Mouse (Mus musculus): ENCODE results near the gene Kcnc3. TPM values are rescaled to one million over a fixed set of nuclear protein-coding genes. Genes with fewer than 3 reads are reported as not detected.

The Kcnc3 gene
- polyA plus RNA-seq, 1 experiment from 2014 or later, result 0.97 TPM

- Histone ChIP-seq H3K4me2 (peak overlapping the region; percentile 52), H3K9ac (peak overlapping the region; percentile 36), H3K4me3 (ENCODE audit: low read depth, low read length) (peak overlapping the region; percentile 16), H3K9me3 (ENCODE audit: low read depth, low read length) (no peaks in the 10 kb centered on the region), H3K36me3 (ENCODE audit: insufficient read depth) (no peaks in the 10 kb centered on the region), H3K4me1 (ENCODE audit: insufficient read depth) (no peaks in the 10 kb centered on the region), H3K27ac (ENCODE audit: low read depth) (no peak overlapping the region), H3K27me3 (ENCODE audit: insufficient read depth, low read length) (peaks cover 58% of the 10 kb centered on the region)
- ATAC-seq (ENCODE audit: insufficient read depth) (no peak), DNase-seq (no peak)
- WGBS, result 3% methylated on average over 20 of the region's 20 CpGs
- 0 out of 2 replicates have a peak, but pooled peaks have one; percentile 11 for TF ChIP-seq CTCF (IDR thresholded peaks at IDR 0.05; ENCODE audit: low read depth)
Observed at GRCm38 (mm10) chr7:44603186-44603855, 12.9 kb downstream of the Kcnc3 start.

GRCm38 (mm10) chr7:44604139-44604606 is 13.7 kb downstream of the Kcnc3 start:
- Histone ChIP-seq H3K27me3 (ENCODE audit: insufficient read depth, low read length) (peaks cover 58% of the 10 kb centered on the region), H3K9ac (peak overlapping the region; percentile 36)

GRCm38 (mm10) chr7:44604619-44605018 is 14.2 kb downstream of the Kcnc3 start:
- TF ChIP-seq CTCF (IDR thresholded peaks at IDR 0.05; ENCODE audit: low read depth), result no peak
- WGBS, result 5% methylated on average over 8 of the region's 8 CpGs
- no peak overlapping the region for H3K9ac ChIP-seq
- H3K36me3 ChIP-seq (ENCODE audit: insufficient read depth), result no peaks in the 10 kb centered on the region
- H3K4me1 ChIP-seq (ENCODE audit: insufficient read depth), result no peaks in the 10 kb centered on the region
- no peaks in the 10 kb centered on the region for H3K9me3 ChIP-seq (ENCODE audit: low read depth, low read length)
- ATAC-seq (ENCODE audit: insufficient read depth) (no peak), DNase-seq (no peak)
- H3K27ac ChIP-seq (ENCODE audit: low read depth), result no peak overlapping the region
- H3K4me3 ChIP-seq (ENCODE audit: low read depth, low read length), result peak overlapping the region; percentile 16
- H3K27me3 ChIP-seq (ENCODE audit: insufficient read depth, low read length), result peaks cover 56% of the 10 kb centered on the region
- peak overlapping the region; percentile 52 for H3K4me2 ChIP-seq

More at GRCm38 (mm10) chr7:44604139-44604606, 13.7 kb downstream of the Kcnc3 start:
- Histone ChIP-seq H3K4me2 (peak overlapping the region; percentile 52), H3K36me3 (ENCODE audit: insufficient read depth) (no peaks in the 10 kb centered on the region), H3K4me3 (ENCODE audit: low read depth, low read length) (peak overlapping the region; percentile 16), H3K9me3 (ENCODE audit: low read depth, low read length) (no peaks in the 10 kb centered on the region), H3K4me1 (ENCODE audit: insufficient read depth) (no peaks in the 10 kb centered on the region), H3K27ac (ENCODE audit: low read depth) (no peak overlapping the region)
- peak; percentile 53 for TF ChIP-seq CTCF (IDR thresholded peaks at IDR 0.05; ENCODE audit: low read depth)
- under 1% methylated on average over 24 of the region's 25 CpGs for WGBS
- DNase-seq, result peak; percentile 72
- peak; percentile 72 for ATAC-seq (ENCODE audit: insufficient read depth)

DNA sequence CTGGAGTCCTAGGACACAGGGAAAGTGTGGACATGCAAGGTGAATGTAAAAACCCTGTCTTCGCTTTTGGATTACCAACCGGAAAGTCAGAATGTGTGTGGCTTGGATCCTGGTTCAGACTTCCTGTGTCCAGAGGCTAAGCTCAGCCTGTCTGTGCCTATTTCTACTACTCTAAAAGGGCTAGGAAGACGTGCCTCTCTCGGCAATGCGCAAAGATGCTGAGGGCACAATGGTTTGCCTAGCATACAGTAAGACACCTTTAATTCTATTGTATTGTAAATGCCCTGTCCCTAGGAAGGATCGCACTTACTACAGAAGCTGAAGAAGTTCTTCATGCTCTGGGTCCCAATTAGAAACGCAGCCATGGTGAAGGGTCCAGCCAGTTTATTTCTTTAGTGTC is 15.0 kb downstream of the Kcnc3 start:
- Histone ChIP-seq H3K4me2 (no peak overlapping the region), H3K4me1 (ENCODE audit: insufficient read depth) (no peaks in the 10 kb centered on the region), H3K27ac (ENCODE audit: low read depth) (no peak overlapping the region), H3K4me3 (ENCODE audit: low read depth, low read length) (no peak overlapping the region), H3K27me3 (ENCODE audit: insufficient read depth, low read length) (peaks cover 52% of the 10 kb centered on the region), H3K36me3 (ENCODE audit: insufficient read depth) (no peaks in the 10 kb centered on the region), H3K9ac (no peak overlapping the region), H3K9me3 (ENCODE audit: low read depth, low read length) (no peaks in the 10 kb centered on the region)
- ATAC-seq (ENCODE audit: insufficient read depth) (no peak), DNase-seq (no peak)
- no peak for TF ChIP-seq CTCF (IDR thresholded peaks at IDR 0.05; ENCODE audit: low read depth)
- 44% methylated on average over 7 of the region's 7 CpGs for WGBS

DNA sequence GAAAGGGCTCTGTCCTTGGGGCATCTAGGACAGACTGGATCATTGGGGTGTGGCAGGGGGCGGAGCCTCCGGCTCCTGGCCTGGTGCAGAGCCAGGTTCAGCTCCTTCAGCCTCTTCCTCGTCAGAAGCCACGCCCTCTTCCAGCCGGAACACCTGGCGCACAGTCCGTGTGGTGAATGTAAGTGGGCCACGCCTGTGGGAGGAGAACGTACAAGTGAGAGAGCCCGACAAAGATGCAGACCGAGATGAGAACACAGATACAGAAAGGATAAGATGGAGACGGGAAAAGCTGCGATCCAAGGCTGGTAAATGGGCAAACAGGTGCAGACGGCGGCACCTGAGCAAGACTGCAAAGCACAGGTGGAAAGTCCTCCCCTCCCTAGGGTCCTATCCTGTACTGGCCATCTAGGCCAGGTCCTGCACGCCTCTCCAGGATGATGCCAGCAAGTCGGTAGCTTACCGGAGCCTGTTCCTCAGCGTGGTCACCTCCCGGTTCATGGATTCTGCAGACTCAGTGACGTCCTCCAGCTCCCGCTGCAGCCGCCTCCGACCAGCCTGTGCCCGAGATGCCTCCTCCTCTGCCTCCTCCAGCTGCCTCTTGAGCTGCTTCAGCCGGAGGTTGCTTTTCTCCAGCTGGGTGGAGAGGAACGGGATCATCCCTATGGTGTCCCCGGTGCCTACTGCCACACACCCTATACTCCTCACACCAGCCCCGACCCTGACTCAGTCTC is 15.9 kb downstream of the Kcnc3 start:
- no peak for ATAC-seq (ENCODE audit: insufficient read depth)
- peaks cover 43% of the 10 kb centered on the region for H3K27me3 ChIP-seq (ENCODE audit: insufficient read depth, low read length)
- no peak for TF ChIP-seq CTCF (IDR thresholded peaks at IDR 0.05; ENCODE audit: low read depth)

GRCm38 (mm10) chr7:44612192-44612591 is 21.7 kb downstream of the Kcnc3 start:
- no peak overlapping the region for H3K4me2 ChIP-seq
- H3K4me1 ChIP-seq (ENCODE audit: insufficient read depth), result no peaks in the 10 kb centered on the region; the same call in 1 of the 2 replicates
- DNase-seq (no peak), ATAC-seq (ENCODE audit: insufficient read depth) (no peak)
- no peaks in the 10 kb centered on the region for H3K9me3 ChIP-seq (ENCODE audit: low read depth, low read length)
- no peak for TF ChIP-seq CTCF (IDR thresholded peaks at IDR 0.05; ENCODE audit: low read depth)
- no peak overlapping the region for H3K4me3 ChIP-seq (ENCODE audit: low read depth, low read length)
- H3K9ac ChIP-seq, result no peak overlapping the region
- 67% methylated on average over 7 of the region's 7 CpGs for WGBS
- no peaks in the 10 kb centered on the region for H3K36me3 ChIP-seq (ENCODE audit: insufficient read depth)
- H3K27me3 ChIP-seq (ENCODE audit: insufficient read depth, low read length), result peaks cover 10% of the 10 kb centered on the region; the same call in 1 of the 2 replicates
- no peak overlapping the region for H3K27ac ChIP-seq (ENCODE audit: low read depth)

More for the DNA sequence above, 15.9 kb downstream of the Kcnc3 start:
- H3K36me3 ChIP-seq (ENCODE audit: insufficient read depth), result no peaks in the 10 kb centered on the region
- no peaks in the 10 kb centered on the region for H3K4me1 ChIP-seq (ENCODE audit: insufficient read depth)
- H3K9me3 ChIP-seq (ENCODE audit: low read depth, low read length), result no peaks in the 10 kb centered on the region
- peak overlapping the region; percentile 23; the same call in 1 of the 2 replicates for H3K4me2 ChIP-seq
- no peak overlapping the region for H3K27ac ChIP-seq (ENCODE audit: low read depth)
- peak; percentile 49 for DNase-seq
- no peak overlapping the region for H3K9ac ChIP-seq
- H3K4me3 ChIP-seq (ENCODE audit: low read depth, low read length), result no peak overlapping the region
- 10% methylated on average over 29 of the region's 29 CpGs for WGBS

All from lung, embryonic 14.5 days (tissue).